Mouse (Mus musculus): ENCODE results near the gene Inpp5d. TPM values are rescaled to one million over a fixed set of nuclear protein-coding genes. Genes with fewer than 3 reads are reported as not detected.

The Inpp5d gene
- polyA plus RNA-seq, 1 experiment: 1.7 TPM

- no peaks in the 10 kb centered on the region for H3K27me3 ChIP-seq (ENCODE audit: control insufficient read depth)
- TF ChIP-seq TAL1 (IDR thresholded peaks at IDR 0.05; ENCODE audit: low read length) (no peak), GATA1 (IDR thresholded peaks at IDR 0.05; ENCODE audit: low read length) (no peak)
- no peak overlapping the region for H3K4me3 ChIP-seq (replicated peaks)
- peaks cover 8% of the 10 kb centered on the region for H3K4me1 ChIP-seq (ENCODE audit: control insufficient read depth)
- H3K36me3 ChIP-seq (ENCODE audit: control insufficient read depth): no peaks in the 10 kb centered on the region
- H3K9me3 ChIP-seq (ENCODE audit: control insufficient read depth, low read length): no peaks in the 10 kb centered on the region
Measured at GRCm38 (mm10) chr1:87594261-87594660, 25.9 kb upstream of the Inpp5d start.

DNA sequence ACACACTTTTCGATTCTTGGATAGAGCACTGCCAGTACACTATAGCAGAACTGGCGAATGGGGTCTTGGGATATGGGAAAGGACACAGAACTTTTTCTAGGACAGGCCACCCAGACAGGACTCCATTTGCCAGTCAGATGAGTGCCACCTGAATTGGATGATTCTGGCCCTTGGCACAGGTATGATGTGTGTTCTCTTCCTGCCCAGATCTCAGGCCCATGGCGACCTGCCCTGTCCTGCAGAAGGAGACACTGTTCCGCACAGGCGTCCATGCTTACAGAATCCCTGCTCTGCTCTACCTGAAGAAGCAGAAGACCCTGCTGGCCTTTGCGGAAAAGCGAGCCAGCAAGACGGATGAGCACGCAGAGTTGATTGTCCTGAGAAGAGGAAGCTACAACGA is 25.4 kb upstream of the Inpp5d start:
- no peaks in the 10 kb centered on the region for H3K36me3 ChIP-seq (ENCODE audit: control insufficient read depth)
- no peak for TF ChIP-seq GATA1 (IDR thresholded peaks at IDR 0.05; ENCODE audit: low read length)
- TF ChIP-seq TAL1 (IDR thresholded peaks at IDR 0.05; ENCODE audit: low read length): no peak
- no peaks in the 10 kb centered on the region for H3K9me3 ChIP-seq (ENCODE audit: control insufficient read depth, low read length)
- H3K27me3 ChIP-seq (ENCODE audit: control insufficient read depth): no peaks in the 10 kb centered on the region
- H3K4me3 ChIP-seq (replicated peaks): no peak overlapping the region
- peaks cover 8% of the 10 kb centered on the region for H3K4me1 ChIP-seq (ENCODE audit: control insufficient read depth)

- no peaks in the 10 kb centered on the region for H3K4me1 ChIP-seq (ENCODE audit: control insufficient read depth)
- no peaks in the 10 kb centered on the region for H3K36me3 ChIP-seq (ENCODE audit: control insufficient read depth)
- no peaks in the 10 kb centered on the region for H3K9me3 ChIP-seq (ENCODE audit: control insufficient read depth, low read length)
- no peak overlapping the region for H3K4me3 ChIP-seq (replicated peaks)
- TF ChIP-seq TAL1 (IDR thresholded peaks at IDR 0.05; ENCODE audit: low read length): no peak
- no peak for TF ChIP-seq GATA1 (IDR thresholded peaks at IDR 0.05; ENCODE audit: low read length)
- H3K27me3 ChIP-seq (ENCODE audit: control insufficient read depth): no peaks in the 10 kb centered on the region
Measured at GRCm38 (mm10) chr1:87600533-87600932, 19.6 kb upstream of the Inpp5d start.

DNA sequence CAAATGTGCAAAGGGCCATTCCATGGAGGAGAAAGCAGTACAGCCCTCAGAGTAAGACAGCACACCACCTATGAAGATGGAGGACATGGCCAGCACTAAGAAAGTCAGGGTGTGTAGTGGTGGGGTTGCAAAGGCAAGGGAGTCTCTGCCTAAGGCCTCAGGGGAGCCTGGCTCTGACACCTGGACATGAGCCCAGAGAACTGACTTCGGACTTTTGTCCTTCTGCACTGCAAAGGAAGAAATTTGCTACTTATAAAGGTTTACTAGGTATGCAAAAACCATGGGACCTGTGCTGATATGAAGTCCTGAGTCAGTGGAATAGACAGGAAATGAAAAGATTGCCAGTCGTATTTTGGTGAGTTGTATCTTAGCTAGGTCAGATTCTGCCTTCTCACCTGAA is 18.3 kb upstream of the Inpp5d start:
- H3K4me1 ChIP-seq (ENCODE audit: control insufficient read depth): no peaks in the 10 kb centered on the region
- no peaks in the 10 kb centered on the region for H3K9me3 ChIP-seq (ENCODE audit: control insufficient read depth, low read length)
- H3K36me3 ChIP-seq (ENCODE audit: control insufficient read depth): no peaks in the 10 kb centered on the region
- H3K4me3 ChIP-seq (replicated peaks): no peak overlapping the region
- H3K27me3 ChIP-seq (ENCODE audit: control insufficient read depth): no peaks in the 10 kb centered on the region
- no peak for TF ChIP-seq TAL1 (IDR thresholded peaks at IDR 0.05; ENCODE audit: low read length)
- TF ChIP-seq GATA1 (IDR thresholded peaks at IDR 0.05; ENCODE audit: low read length): no peak

- Histone ChIP-seq H3K4me3 (replicated peaks) (no peak overlapping the region), H3K4me1 (ENCODE audit: control insufficient read depth) (peaks cover 7% of the 10 kb centered on the region), H3K27me3 (ENCODE audit: control insufficient read depth) (peaks cover 3% of the 10 kb centered on the region; the same call in 1 of the 2 replicates), H3K9me3 (ENCODE audit: control insufficient read depth, low read length) (no peaks in the 10 kb centered on the region), H3K36me3 (ENCODE audit: control insufficient read depth) (no peaks in the 10 kb centered on the region)
- TF ChIP-seq TAL1 (IDR thresholded peaks at IDR 0.05; ENCODE audit: low read length) (no peak), GATA1 (IDR thresholded peaks at IDR 0.05; ENCODE audit: low read length) (no peak)
Measured at GRCm38 (mm10) chr1:87603389-87603788, 16.7 kb upstream of the Inpp5d start.

DNA sequence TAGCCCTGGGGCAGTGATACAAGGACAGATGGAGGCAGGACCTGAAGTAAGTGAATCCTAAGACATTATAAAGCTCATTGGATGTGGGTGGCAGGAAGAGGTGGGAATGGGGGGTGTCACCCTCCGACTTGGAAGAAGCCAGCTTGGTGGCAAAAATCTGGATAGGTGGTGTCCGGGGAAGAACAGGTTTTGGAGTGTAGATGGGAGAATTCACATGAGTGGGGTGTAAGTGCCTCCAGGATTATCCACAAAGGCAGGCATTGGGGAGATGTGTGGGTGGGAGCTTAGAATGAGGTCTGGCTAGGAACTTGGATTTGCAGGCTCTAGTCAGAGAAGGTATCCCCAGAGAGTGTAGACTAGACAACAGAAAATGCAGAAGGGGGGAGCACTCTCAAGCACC is 14.8 kb upstream of the Inpp5d start:
- Histone ChIP-seq H3K27me3 (ENCODE audit: control insufficient read depth) (peaks cover 3% of the 10 kb centered on the region; the same call in 1 of the 2 replicates), H3K4me1 (ENCODE audit: control insufficient read depth) (peaks cover 7% of the 10 kb centered on the region), H3K36me3 (ENCODE audit: control insufficient read depth) (no peaks in the 10 kb centered on the region), H3K9me3 (ENCODE audit: control insufficient read depth, low read length) (no peaks in the 10 kb centered on the region), H3K4me3 (replicated peaks) (no peak overlapping the region)
- TF ChIP-seq GATA1 (IDR thresholded peaks at IDR 0.05; ENCODE audit: low read length) (no peak), TAL1 (IDR thresholded peaks at IDR 0.05; ENCODE audit: low read length) (no peak)

DNA sequence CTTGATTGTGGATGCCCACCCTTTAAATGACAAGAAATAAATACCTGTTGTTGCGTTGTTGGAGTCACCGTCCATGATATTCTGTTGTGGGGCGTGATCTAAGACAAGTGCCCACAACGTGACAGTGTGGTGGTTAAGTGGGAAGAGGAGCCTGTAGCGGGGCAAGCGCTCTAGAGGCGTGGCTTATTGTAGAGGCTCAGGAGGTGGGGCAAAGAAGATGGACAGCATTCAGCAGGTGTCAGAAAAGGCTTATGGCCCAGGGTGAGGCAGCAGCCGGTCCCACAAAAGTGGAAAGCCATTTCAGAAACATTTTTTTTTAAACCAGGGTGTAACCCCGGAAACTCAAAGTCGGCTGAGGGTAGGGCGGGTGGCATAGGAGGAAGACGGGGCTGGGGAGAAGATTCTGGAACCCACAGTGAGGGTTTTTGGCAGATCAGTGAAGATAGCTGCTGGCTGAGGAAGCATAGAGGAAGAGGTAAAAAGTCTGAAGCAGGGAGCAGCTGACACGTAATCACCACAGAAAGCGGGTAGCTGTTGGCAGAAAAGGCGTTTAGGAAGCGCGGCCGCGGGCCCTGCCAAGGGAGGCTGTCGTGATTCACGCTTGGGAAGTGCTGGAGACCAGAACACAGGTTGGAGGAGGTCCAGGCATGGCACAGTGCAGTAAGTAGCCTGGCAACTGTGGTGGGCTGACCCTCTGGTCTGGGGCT is 12.6 kb upstream of the Inpp5d start:
- Histone ChIP-seq H3K36me3 (ENCODE audit: control insufficient read depth) (no peaks in the 10 kb centered on the region), H3K27me3 (ENCODE audit: control insufficient read depth) (peaks cover 3% of the 10 kb centered on the region; the same call in 1 of the 2 replicates), H3K9me3 (ENCODE audit: control insufficient read depth, low read length) (no peaks in the 10 kb centered on the region), H3K4me1 (ENCODE audit: control insufficient read depth) (peaks cover 7% of the 10 kb centered on the region), H3K4me3 (replicated peaks) (no peak overlapping the region)
- TF ChIP-seq TAL1 (IDR thresholded peaks at IDR 0.05; ENCODE audit: low read length): no peak
- TF ChIP-seq GATA1 (IDR thresholded peaks at IDR 0.05; ENCODE audit: low read length): no peak

GRCm38 (mm10) chr1:87608416-87609046 is 11.6 kb upstream of the Inpp5d start:
- no peaks in the 10 kb centered on the region for H3K36me3 ChIP-seq (ENCODE audit: control insufficient read depth)
- H3K27me3 ChIP-seq (ENCODE audit: control insufficient read depth): peaks cover 3% of the 10 kb centered on the region
- no peak overlapping the region for H3K4me3 ChIP-seq (replicated peaks)
- peaks cover 7% of the 10 kb centered on the region for H3K4me1 ChIP-seq (ENCODE audit: control insufficient read depth)
- H3K9me3 ChIP-seq (ENCODE audit: control insufficient read depth, low read length): no peaks in the 10 kb centered on the region; the same call in 1 of the 2 replicates
- TF ChIP-seq GATA1 (IDR thresholded peaks at IDR 0.05; ENCODE audit: low read length): no peak
- TF ChIP-seq TAL1 (IDR thresholded peaks at IDR 0.05; ENCODE audit: low read length): no peak

DNA sequence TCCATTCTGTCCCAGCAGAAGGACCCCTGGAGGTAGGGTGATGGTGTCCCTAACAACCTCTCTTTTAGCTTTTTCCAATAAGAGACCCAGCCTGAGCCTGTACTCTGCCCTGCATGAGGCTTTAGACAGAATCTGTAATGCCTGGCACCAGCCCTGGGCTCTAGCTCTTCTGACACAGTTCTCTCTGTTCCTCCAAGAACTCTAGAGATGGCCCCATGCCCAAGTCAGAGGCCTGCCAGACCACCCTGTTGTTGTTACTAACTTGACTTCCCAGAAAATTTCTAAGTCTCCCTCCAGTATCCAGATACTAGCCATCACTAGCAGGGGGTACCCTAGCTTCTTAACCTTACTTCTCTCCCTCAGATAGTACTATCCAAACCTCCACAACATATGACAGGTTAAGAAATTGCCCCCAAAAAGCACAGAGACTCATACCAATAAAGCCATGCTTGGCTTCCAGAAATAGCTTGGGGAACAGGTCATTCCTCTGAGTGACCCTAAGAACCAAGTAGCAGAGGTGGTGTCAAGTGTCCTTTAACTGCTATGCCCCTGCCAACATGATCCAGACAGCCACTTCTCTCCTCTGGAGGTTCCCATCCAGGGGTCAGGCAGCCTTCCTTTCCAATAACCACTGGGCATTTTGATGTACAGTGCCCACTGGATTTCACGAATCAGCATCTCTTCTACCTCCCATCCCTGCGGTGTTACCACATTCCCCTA is 5.4 kb upstream of the Inpp5d start:
- no peak overlapping the region for H3K4me3 ChIP-seq (replicated peaks)
- TF ChIP-seq TAL1 (IDR thresholded peaks at IDR 0.05; ENCODE audit: low read length): no peak
- TF ChIP-seq GATA1 (IDR thresholded peaks at IDR 0.05; ENCODE audit: low read length): no peak

More for the DNA sequence above, 5.4 kb upstream of the Inpp5d start:
- Histone ChIP-seq H3K9me3 (ENCODE audit: control insufficient read depth, low read length) (no peaks in the 10 kb centered on the region; the same call in 1 of the 2 replicates), H3K27me3 (ENCODE audit: control insufficient read depth) (no peaks in the 10 kb centered on the region; the same call in none of the 2 replicates), H3K36me3 (ENCODE audit: control insufficient read depth) (no peaks in the 10 kb centered on the region), H3K4me1 (ENCODE audit: control insufficient read depth) (peaks cover 14% of the 10 kb centered on the region)

All from erythroblast, embryonic 14.5 days (primary cell).